Mouse (Mus musculus): Measurements from ENCODE around the gene Crocc2. TPM values are rescaled to one million over a fixed set of nuclear protein-coding genes. Genes with fewer than 3 reads are reported as not detected.

Gene Crocc2
- polyA plus RNA-seq, 1 experiment from 2014 or later = 0.18 TPM

DNA sequence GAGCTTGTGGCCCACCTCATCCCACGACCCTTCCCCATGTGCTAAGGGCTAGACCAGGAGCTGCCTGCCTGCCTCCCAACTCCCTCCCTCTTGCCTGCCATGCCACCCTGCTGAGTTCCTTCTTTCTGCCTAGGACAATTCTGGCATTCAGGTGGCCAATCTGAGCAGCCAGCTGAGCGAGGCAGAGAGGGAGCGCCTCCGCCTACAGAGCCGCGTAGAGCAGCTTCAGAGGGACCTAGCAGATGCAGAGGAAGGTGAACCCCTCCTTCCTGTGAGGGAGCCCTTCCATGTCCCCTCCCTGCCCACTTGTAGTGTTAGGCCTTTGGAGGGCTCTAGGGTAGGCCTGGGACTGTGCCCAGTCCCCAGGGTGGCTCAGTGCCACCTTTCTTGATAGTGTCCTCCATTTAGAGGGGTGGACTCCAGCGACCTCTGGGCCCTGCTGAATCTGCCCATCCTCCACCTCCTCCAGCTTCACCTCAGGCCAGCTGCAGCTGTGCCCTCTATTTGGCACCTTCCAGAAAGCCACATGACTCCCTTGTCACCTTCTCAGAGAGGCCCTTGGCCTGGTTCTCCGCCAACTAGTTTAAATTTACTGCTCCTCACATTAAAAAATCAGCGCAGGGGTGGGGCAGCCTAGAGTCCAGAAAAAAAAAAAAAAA lies 48.4 kb downstream of the Crocc2 start:
- WGBS = 81% methylated on average over 9 of the region's 9 CpGs
- Histone ChIP-seq H3K27me3 (ENCODE audit: control insufficient read depth, insufficient read depth, low read length) (no peaks in the 10 kb centered on the region; the same call in 1 of the 2 replicates), H3K4me3 (replicated peaks; ENCODE audit: low read length) (no peak overlapping the region), H3K9ac (ENCODE audit: low read length) (no peak overlapping the region), H3K27ac (ENCODE audit: low read length) (no peak overlapping the region), H3K4me1 (ENCODE audit: control insufficient read depth, insufficient read depth, low read length) (0 out of 2 replicates have a peak, but pooled peaks cover under 1% of the 10 kb centered on the region), H3K4me2 (ENCODE audit: low read depth, low read length) (no peak overlapping the region), H3K9me3 (replicated peaks; ENCODE audit: control insufficient read depth, low read length) (no peaks in the 10 kb centered on the region), H3K36me3 (ENCODE audit: control insufficient read depth, insufficient read depth, low read length) (no peaks in the 10 kb centered on the region)
- ATAC-seq (ENCODE audit: insufficient read depth, low FRiP score) = no peak

DNA sequence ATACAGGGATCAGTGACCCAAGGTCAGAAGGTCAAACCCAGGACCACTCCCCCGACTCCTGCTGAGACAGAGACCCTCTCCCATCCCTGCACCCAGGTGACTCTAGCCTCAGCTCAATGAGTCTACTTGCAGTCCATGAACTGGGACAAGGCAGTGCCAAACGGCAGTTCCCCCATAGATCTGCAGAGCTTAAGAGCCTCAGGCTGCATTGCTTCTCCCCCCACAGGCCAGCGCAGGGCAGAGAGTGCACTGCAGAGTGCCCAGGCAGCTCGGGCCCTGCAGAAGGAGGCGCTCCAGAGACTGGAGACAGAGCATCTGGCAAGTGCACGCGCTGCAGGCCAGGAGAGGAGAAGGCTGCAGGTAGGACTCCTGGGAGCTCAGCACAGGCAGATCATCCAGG lies 49.0 kb downstream of the Crocc2 start:
- H3K4me3 ChIP-seq (replicated peaks; ENCODE audit: low read length) = no peak overlapping the region
- no peak overlapping the region for H3K4me2 ChIP-seq (ENCODE audit: low read depth, low read length)
- peak; percentile 18; the same call in 1 of the 2 replicates for ATAC-seq (ENCODE audit: insufficient read depth, low FRiP score)
- no peaks in the 10 kb centered on the region for H3K36me3 ChIP-seq (ENCODE audit: control insufficient read depth, insufficient read depth, low read length)
- H3K27me3 ChIP-seq (ENCODE audit: control insufficient read depth, insufficient read depth, low read length) = no peaks in the 10 kb centered on the region; the same call in 1 of the 2 replicates
- WGBS = 55% methylated on average over 7 of the region's 7 CpGs
- H3K9me3 ChIP-seq (replicated peaks; ENCODE audit: control insufficient read depth, low read length) = no peaks in the 10 kb centered on the region
- no peak overlapping the region for H3K9ac ChIP-seq (ENCODE audit: low read length)
- H3K4me1 ChIP-seq (ENCODE audit: control insufficient read depth, insufficient read depth, low read length) = no peaks in the 10 kb centered on the region
- no peak overlapping the region for H3K27ac ChIP-seq (ENCODE audit: low read length)

GRCm38 (mm10) chr1:93220776-93221175 lies 52.3 kb downstream of the Crocc2 start:
- Histone ChIP-seq H3K9me3 (replicated peaks; ENCODE audit: control insufficient read depth, low read length) (no peaks in the 10 kb centered on the region), H3K4me3 (replicated peaks; ENCODE audit: low read length) (no peak overlapping the region), H3K9ac (ENCODE audit: low read length) (no peak overlapping the region), H3K27ac (ENCODE audit: low read length) (no peak overlapping the region), H3K4me1 (ENCODE audit: control insufficient read depth, insufficient read depth, low read length) (peaks cover 5% of the 10 kb centered on the region; the same call in 1 of the 2 replicates), H3K36me3 (ENCODE audit: control insufficient read depth, insufficient read depth, low read length) (no peaks in the 10 kb centered on the region), H3K4me2 (ENCODE audit: low read depth, low read length) (no peak overlapping the region), H3K27me3 (ENCODE audit: control insufficient read depth, insufficient read depth, low read length) (no peaks in the 10 kb centered on the region; the same call in 1 of the 2 replicates)
- ATAC-seq (ENCODE audit: insufficient read depth, low FRiP score) = no peak
- 74% methylated on average over 7 of the region's 7 CpGs for WGBS

DNA sequence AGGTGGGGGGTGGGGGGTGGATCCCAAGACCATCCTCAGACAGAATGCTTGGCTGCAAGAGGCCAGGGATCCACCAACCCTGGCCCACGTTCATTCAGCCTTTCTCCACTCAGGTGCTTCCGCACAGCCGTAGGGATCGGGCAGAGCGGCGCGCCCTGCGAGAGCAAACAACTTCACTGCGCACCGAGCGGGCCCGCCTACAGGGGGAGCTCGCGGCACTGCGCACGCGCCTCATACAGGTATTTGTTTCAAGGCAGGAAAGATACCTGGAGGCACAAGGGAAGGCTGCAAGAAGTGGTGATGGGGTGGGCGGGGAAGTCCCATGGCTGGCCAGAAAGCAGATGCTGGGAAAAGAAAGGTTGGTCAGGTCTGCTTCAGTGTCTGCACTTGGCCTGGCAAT lies 55.4 kb downstream of the Crocc2 start:
- Histone ChIP-seq H3K27ac (ENCODE audit: low read length) (no peak overlapping the region), H3K9ac (ENCODE audit: low read length) (no peak overlapping the region), H3K4me1 (ENCODE audit: control insufficient read depth, insufficient read depth, low read length) (peaks cover 9% of the 10 kb centered on the region; the same call in 1 of the 2 replicates), H3K4me3 (replicated peaks; ENCODE audit: low read length) (no peak overlapping the region), H3K9me3 (replicated peaks; ENCODE audit: control insufficient read depth, low read length) (no peaks in the 10 kb centered on the region), H3K36me3 (ENCODE audit: control insufficient read depth, insufficient read depth, low read length) (no peaks in the 10 kb centered on the region), H3K27me3 (ENCODE audit: control insufficient read depth, insufficient read depth, low read length) (no peaks in the 10 kb centered on the region; the same call in 1 of the 2 replicates), H3K4me2 (ENCODE audit: low read depth, low read length) (no peak overlapping the region)
- ATAC-seq (ENCODE audit: insufficient read depth, low FRiP score) = 0 out of 2 replicates have a peak, but pooled peaks have one; percentile 38
- 9% methylated on average over 18 of the region's 18 CpGs for WGBS

DNA sequence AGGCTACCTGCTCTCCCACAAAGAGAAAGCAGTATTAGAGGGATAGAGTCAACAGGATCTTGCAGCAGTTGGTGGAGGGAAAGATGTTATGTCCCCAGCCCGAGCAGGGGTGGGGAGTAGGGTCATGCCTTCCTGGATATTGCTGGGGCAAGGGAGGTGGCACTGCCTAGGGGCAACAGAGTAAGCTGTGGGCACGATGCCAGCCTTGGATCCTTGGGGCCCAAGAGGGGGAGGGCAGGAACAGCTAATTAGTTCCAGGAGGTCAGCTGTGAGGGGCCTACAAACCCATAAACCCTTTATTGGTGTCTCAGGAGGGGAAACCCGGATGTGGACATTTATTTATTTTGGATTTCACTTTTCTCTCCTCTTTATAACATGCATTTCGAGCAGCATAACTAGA lies 56.7 kb downstream of the Crocc2 start:
- no peak for ATAC-seq (ENCODE audit: insufficient read depth, low FRiP score)
- Histone ChIP-seq H3K4me3 (replicated peaks; ENCODE audit: low read length) (no peak overlapping the region), H3K36me3 (ENCODE audit: control insufficient read depth, insufficient read depth, low read length) (no peaks in the 10 kb centered on the region), H3K4me2 (ENCODE audit: low read depth, low read length) (no peak overlapping the region), H3K9me3 (replicated peaks; ENCODE audit: control insufficient read depth, low read length) (no peaks in the 10 kb centered on the region), H3K27me3 (ENCODE audit: control insufficient read depth, insufficient read depth, low read length) (no peaks in the 10 kb centered on the region), H3K4me1 (ENCODE audit: control insufficient read depth, insufficient read depth, low read length) (peaks cover 9% of the 10 kb centered on the region; the same call in 1 of the 2 replicates), H3K27ac (ENCODE audit: low read length) (no peak overlapping the region), H3K9ac (ENCODE audit: low read length) (no peak overlapping the region)
- 41% methylated on average over 4 of the region's 4 CpGs for WGBS

DNA sequence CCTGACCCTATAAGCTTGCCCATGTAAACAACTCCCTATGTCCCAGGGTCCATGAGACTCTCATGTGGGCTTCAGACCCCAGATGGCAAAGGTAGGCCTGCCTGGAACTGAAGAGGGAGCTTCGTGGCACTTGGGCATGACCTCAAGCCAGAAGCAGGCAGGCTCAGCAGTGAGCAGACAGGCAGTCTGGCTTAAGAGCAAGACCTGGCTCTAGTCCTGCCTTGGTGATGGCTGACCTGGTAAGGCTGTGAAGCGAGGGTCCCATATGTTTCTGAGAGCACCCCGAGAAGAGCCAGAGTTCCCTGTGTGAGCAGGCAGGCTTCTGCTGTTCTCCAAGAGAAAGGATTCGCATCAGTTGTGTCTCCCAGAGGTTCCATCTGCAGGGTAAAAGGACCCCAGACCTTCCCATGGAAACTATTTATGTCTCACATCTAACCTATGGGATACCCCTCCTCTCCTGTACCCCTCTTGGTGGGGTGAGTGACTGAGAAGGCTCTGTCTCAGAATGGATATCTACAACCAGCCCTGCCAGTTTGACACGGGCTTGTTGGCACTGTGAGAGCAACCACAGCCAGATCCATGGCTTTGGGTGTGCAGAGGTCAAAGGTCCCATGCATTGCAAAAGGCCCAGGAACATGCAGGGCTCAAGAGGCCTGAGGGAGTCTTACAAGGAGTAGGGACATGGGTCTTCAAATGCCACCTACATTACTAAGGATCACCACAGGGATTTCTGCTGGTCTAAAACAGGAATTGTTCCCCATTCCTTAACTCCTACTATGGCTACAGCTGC lies 57.4 kb downstream of the Crocc2 start:
- no peak for ATAC-seq (ENCODE audit: insufficient read depth, low FRiP score)
- no peaks in the 10 kb centered on the region for H3K36me3 ChIP-seq (ENCODE audit: control insufficient read depth, insufficient read depth, low read length)
- peaks cover 9% of the 10 kb centered on the region; the same call in 1 of the 2 replicates for H3K4me1 ChIP-seq (ENCODE audit: control insufficient read depth, insufficient read depth, low read length)
- no peak overlapping the region for H3K9ac ChIP-seq (ENCODE audit: low read length)
- no peak overlapping the region for H3K4me3 ChIP-seq (replicated peaks; ENCODE audit: low read length)
- 74% methylated on average over 5 of the region's 5 CpGs for WGBS
- H3K9me3 ChIP-seq (replicated peaks; ENCODE audit: control insufficient read depth, low read length) = no peaks in the 10 kb centered on the region
- no peaks in the 10 kb centered on the region for H3K27me3 ChIP-seq (ENCODE audit: control insufficient read depth, insufficient read depth, low read length)
- no peak overlapping the region for H3K4me2 ChIP-seq (ENCODE audit: low read depth, low read length)
- H3K27ac ChIP-seq (ENCODE audit: low read length) = no peak overlapping the region

GRCm38 (mm10) chr1:93227303-93227975 lies 58.9 kb downstream of the Crocc2 start:
- H3K4me1 ChIP-seq (ENCODE audit: control insufficient read depth, insufficient read depth, low read length) = peaks cover 9% of the 10 kb centered on the region; the same call in 1 of the 2 replicates
- no peaks in the 10 kb centered on the region for H3K9me3 ChIP-seq (replicated peaks; ENCODE audit: control insufficient read depth, low read length)
- H3K27me3 ChIP-seq (ENCODE audit: control insufficient read depth, insufficient read depth, low read length) = no peaks in the 10 kb centered on the region
- H3K4me2 ChIP-seq (ENCODE audit: low read depth, low read length) = no peak overlapping the region
- 0 out of 2 replicates have a peak, but pooled peaks have one; percentile 28 for ATAC-seq (ENCODE audit: insufficient read depth, low FRiP score)
- WGBS = 73% methylated on average over 7 of the region's 7 CpGs
- no peak overlapping the region for H3K9ac ChIP-seq (ENCODE audit: low read length)
- no peak overlapping the region for H3K27ac ChIP-seq (ENCODE audit: low read length)
- H3K36me3 ChIP-seq (ENCODE audit: control insufficient read depth, insufficient read depth, low read length) = no peaks in the 10 kb centered on the region
- H3K4me3 ChIP-seq (replicated peaks; ENCODE audit: low read length) = no peak overlapping the region

GRCm38 (mm10) chr1:93227976-93228365 lies 59.4 kb downstream of the Crocc2 start:
- Histone ChIP-seq H3K4me1 (ENCODE audit: control insufficient read depth, insufficient read depth, low read length) (peaks cover 9% of the 10 kb centered on the region; the same call in 1 of the 2 replicates), H3K4me3 (replicated peaks; ENCODE audit: low read length) (no peak overlapping the region), H3K27ac (ENCODE audit: low read length) (no peak overlapping the region), H3K9ac (ENCODE audit: low read length) (no peak overlapping the region), H3K27me3 (ENCODE audit: control insufficient read depth, insufficient read depth, low read length) (no peaks in the 10 kb centered on the region), H3K4me2 (ENCODE audit: low read depth, low read length) (no peak overlapping the region), H3K9me3 (replicated peaks; ENCODE audit: control insufficient read depth, low read length) (no peaks in the 10 kb centered on the region), H3K36me3 (ENCODE audit: control insufficient read depth, insufficient read depth, low read length) (no peaks in the 10 kb centered on the region)
- 86% methylated on average over 7 of the region's 7 CpGs for WGBS
- no peak for ATAC-seq (ENCODE audit: insufficient read depth, low FRiP score)
